Mouse (Mus musculus) lung, adult 2 months (tissue): ENCODE data around the gene Cebpg.

Experiments
- CTCF ChIP-seq: fragments of 200-500 bp; IDR thresholded peaks from 2 replicates; pipeline ENCODE4 v1.5.1; 2011; ENCODE audit warnings: mild to moderate bottlenecking, low read length, control low read depth; ENCODE audit not compliant: insufficient read depth
- POLR2A ChIP-seq: fragments of 200-500 bp; IDR thresholded peaks from 2 replicates; pipeline ENCODE4 v1.6.1; 2011; ENCODE audit warnings: low read depth, mild to moderate bottlenecking, control low read depth, low read length, borderline replicate concordance; ENCODE audit errors: extremely low read depth

DNA sequence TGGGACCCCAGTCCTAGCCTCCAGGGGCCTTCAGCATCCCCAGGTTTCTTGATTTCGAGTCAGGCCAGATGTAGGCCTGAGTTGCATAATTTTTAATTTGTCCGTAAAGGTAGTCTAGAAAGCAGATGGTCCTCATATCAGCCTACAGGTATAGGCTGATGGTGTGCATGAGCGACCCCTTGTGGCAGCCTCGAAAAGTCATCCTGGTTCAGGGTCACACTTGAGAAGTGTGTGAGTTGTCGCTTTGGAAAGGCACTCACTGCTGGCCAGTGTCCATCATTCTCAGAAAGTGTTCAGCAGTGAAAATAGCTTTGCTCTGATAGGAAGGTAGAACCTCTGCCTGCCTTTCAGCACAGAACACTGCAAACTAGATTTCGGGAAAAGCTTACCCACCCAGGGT lies 55.5 kb downstream of the Cebpg start:
- TF ChIP-seq CTCF (peak; percentile 84), POLR2A (no peak)
